Mouse (Mus musculus) thymus, adult 18-20 months (tissue): ENCODE data around the gene Rnf115.
"Not testable (repeated sequence)": the region's sequence is repeated elsewhere in the genome, so short reads cannot be mapped to it uniquely, and the experiment has no call there.

Source experiments
- DNase-seq, 2 experiments: peaks; one replicate each; pipeline ENCODE4 v3.0.0; 2022; ENCODE audit warnings: mixed read lengths in 2 of 2

Gene Rnf115

DNA sequence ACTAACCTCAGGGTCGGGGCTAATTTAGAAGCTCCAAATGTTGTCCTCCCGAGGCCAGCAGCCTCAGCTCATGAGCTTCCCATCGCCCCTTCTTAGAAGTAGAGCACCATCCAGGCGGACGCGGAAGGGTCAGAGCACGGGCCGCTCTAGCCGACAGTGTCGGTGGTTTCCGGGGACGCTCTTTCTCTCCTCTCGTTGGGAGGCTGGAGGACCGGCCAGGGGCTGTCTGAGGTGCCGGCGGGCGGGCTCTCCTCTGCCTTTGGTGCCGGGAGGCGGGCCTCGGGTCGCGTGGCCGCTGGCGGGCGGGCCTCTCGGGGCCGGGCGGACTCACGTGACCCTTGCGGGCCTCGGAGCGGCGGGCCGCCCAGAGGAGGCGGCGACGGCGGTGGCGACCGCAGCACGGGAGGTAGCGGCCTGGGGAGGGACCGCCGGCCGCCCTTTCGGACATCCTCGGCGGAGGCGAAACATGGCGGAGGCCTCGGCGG is at the start of gene Rnf115, which contains the start of gene Polr3c:
TSS of gene Rnf115 (plus strand) at position 322 of the 485 bp plus-strand sequence.
TSS of gene Polr3c (minus strand) at position 286 of the 485 bp plus-strand sequence.
- DNase-seq = peak; percentile 90

DNA sequence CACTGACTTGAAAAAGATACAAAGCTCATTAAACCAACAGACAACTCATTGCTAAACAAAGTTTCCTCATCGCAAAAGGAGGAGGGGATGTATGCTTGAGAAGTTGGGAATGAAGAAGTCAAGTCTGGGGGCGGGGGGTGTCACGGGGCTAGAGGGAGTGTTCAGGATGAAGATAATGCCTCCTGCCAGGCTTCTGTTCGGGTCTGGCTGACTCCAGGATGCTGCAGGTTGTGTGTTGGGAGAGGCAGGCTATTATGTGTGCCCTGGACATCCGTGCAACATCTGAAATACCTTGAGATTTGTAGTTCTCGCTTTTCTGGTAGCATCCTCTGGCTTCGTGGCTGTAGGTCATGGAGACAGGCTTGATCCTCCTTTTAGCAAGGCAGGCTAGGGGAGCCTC is 49.0 kb upstream of the Rnf115 start:
- no peak for DNase-seq

DNA sequence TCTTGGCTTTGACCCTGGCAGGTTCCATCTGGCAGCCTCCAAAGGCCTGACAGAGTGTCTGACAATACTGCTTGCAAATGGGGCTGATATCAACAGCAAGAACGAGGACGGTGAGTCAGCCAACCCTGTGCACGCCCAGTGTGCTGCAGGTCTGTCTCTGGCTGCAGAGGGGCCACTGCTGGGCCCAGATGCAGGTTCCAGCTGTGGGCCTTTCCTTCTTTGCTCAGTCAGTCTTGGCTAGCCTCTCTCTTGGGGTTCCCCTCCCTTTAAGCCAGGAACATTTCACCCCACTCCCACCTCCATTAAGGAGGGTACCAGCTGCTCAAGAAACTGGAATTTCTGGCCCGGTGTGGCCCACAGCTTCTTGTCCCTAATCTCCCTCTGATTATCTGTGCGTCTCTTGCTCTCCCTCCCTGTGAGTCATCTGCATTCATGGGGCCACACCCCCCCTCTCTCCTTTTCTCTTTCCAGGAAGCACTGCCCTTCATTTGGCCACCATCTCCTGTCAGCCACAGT is 48.2 kb upstream of the Rnf115 start:
- no peak for DNase-seq

GRCm38 (mm10) chr3:96680269-96680956 is 47.1 kb upstream of the Rnf115 start:
- DNase-seq = no peak

DNA sequence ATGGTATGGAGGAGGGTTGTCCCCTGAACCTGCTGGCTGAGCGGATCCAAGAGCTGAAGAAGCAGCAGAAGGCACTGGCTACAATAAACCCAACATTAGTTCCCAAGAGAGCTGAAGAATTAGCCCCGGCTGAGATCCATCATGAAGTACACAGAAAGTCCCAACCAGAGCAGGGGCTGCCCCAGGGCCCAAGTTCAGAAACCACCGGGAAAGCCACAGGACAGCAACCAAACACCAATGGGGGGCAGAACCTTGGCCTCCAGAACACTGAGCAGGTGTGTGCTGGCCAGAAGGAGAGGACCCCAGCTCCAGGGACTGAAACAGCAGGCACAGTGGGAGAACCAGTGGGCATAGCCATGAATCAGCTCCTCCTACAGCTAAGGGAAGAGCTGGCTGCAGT is 44.0 kb upstream of the Rnf115 start:
- DNase-seq = no peak

GRCm38 (mm10) chr3:96684151-96684821 is 43.2 kb upstream of the Rnf115 start:
- DNase-seq = no peak

DNA sequence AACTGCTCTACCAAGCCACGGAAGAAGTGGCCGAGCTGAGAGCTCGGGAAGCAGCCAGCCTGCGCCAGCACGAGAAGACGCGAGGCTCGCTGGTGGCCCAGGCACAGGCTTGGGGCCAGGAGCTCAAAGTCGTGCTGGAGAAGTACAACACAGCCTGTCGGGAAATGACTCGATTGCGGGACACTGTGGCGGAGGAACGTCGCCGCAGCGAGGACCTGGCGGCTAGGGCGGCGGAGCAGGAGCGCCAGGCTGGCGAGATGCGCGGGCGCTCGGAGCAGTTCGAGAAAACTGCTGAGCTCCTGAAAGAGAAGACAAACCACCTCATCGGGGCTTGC is 42.7 kb upstream of the Rnf115 start:
- no peak for DNase-seq

GRCm38 (mm10) chr3:96686057-96686456 is 41.4 kb upstream of the Rnf115 start:
- not testable (repeated sequence) for DNase-seq

GRCm38 (mm10) chr3:96688854-96689253 is 38.6 kb upstream of the Rnf115 start:
- no peak for DNase-seq

DNA sequence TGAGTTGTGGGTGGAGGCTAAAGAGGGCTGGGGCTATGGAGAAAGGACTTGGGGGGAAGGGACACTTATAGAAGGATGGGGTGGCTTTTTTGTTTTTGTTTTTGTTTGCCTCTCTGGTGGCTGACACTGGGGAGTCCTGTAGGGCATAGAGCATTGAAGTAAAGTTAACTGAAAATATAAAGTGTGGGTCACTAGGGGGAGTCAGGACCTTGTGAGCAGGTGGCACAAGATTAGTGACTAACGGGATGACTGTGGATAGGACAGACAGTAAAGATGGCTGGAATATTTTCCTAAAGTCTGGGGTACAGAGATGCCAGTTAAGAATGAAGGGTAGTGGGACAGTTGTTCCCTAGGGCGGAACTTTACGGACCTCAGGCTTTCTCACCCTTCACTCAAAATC is 37.2 kb upstream of the Rnf115 start:
- DNase-seq = no peak

- DNase-seq = no peak
These were observed 35.0 kb upstream of the Rnf115 start for GRCm38 (mm10) chr3:96692506-96692905.

DNA sequence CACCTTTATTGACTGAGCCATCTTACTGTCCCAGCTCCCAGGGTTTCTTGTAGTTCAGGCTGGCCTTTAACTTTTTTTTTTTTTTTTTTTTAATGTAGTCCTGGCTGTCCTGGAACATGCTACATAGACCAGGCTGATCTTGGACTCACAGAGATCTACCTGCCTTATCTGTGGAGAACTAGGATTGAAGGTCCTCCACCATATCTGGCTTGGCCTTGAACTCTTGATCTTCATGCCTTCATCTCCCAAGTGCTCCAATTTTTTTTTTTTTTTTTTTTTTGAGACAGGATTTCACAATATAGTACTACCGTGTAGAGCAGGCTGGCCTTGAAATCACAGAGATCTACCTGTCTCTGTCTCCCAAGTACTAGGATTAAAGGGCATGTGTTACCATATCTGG is 33.9 kb upstream of the Rnf115 start:
- DNase-seq = no peak

DNA sequence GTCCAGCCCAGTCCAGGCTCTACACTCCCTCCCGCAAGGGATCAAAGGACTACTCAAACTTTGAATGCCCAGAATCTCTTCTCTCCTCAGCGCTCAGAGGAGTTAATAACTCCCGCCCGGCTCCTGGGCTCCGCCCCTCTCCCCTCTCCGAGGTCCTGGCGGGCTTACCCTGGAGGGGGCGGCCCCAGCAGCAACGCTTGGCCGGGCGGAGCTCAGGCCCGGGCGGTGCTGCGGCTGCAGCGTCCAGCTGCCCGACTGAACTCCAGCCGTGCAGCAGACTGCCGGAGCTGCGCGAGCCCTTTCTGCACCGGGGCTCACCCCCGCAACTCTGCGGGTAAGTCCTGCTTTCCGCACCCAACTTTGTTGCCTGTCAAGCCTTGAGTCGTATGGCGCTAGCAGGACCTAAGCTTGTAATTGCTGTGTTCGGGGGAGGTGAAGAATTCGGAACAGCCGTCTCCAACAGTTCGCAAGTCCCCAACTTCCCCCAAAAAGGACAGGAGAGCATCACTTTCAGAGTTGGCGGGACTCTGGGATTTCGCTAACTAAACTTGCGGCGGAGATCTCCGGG is 31.2 kb upstream of the Rnf115 start, which contains the start of gene Pias3:
TSS of gene Pias3 (plus strand) at position 187 of the 568 bp plus-strand sequence.
- peak; percentile 40 to 47 for DNase-seq

- DNase-seq = peak; percentile 54 to 56
These were observed 30.4 kb upstream of the Rnf115 start for GRCm38 (mm10) chr3:96696766-96697732.

- DNase-seq = no peak
These were observed 28.3 kb upstream of the Rnf115 start for GRCm38 (mm10) chr3:96698993-96699690.

- DNase-seq = no peak
These were observed 27.1 kb upstream of the Rnf115 start for GRCm38 (mm10) chr3:96700376-96700775.

GRCm38 (mm10) chr3:96701003-96701402 is 26.5 kb upstream of the Rnf115 start:
- no peak for DNase-seq

DNA sequence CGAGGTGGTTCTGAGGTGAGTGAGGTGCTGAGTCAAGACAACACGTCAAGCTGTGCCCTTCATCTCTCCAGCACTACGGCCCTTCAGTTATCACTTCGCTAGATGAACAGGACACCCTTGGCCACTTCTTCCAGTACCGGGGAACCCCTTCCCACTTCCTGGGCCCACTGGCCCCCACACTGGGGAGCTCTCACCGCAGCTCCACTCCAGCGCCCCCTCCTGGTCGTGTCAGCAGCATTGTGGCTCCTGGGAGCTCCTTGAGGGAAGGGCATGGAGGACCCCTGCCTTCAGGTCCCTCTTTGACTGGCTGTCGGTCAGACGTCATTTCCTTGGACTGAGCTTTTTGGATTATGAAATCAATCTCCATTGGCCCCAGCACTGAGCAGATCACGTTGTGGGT is 22.7 kb upstream of the Rnf115 start:
- DNase-seq = no peak

GRCm38 (mm10) chr3:96706217-96706616 is 21.2 kb upstream of the Rnf115 start:
- no peak for DNase-seq

- DNase-seq = no peak
These were observed 20.5 kb upstream of the Rnf115 start for GRCm38 (mm10) chr3:96706984-96707383.

DNA sequence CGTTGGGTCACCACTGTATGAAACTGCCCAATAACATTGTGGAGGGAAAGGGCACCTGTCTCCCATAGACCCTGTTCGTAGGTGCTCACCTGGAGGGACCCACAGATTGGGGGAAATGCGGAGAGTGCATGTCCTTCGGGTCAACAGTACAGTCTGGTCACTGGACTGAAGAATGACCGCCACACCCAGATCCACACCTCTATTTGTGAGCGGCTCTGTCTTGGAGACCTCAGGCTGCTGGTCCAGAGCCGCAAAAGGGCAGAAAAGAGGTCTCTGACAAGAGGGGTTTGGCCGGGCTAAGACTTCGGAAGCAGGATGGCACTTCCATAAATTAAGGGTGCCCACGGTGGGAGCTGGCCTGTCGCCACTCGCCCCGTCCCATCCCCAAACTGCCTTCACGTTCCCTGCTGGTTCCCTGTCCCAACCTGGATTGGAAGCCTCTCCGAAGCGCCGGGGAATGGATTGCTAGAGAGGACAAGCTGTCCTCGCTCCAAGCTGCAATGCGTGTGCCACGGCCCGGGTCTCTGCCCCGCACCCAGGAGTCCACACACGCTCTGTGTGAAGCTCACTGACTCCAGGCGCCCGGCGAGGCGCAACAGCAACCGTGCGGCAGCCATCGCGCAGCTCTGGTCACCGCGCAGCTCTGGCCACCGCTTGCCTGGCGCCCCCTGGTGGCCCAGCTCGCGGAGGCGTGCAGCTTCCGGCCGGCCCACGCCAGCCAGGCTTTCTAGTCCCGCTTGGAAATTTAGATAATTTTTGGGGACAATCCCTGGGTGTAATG is 19.4 kb upstream of the Rnf115 start, which contains the start of gene Nudt17:
TSS of gene Nudt17 (minus strand) at position 660 of the 781 bp plus-strand sequence.
- DNase-seq = peak; percentile 28 to 35
